Comparison of ENCODE assay signal across 8 mouse cellular contexts in genomic region chr8:79398251-79398981, GRCm38 (mm10). TPM values are rescaled to one million over a fixed set of nuclear protein-coding genes. Genes with fewer than 3 reads are reported as not detected.
DNase-seq lines count a peak whose midpoint lies in the region; ATAC-seq and TF ChIP-seq lines count a peak whose summit lies in the region.

No protein-coding gene starts in this region.

- no peaks in the 10 kb centered on the region for H3K27me3 ChIP-seq in kidney, embryonic 14.5 days (ENCODE audit: control insufficient read depth, insufficient read depth, low read length)
- no peaks in the 10 kb centered on the region for H3K27me3 ChIP-seq in forebrain, postnatal 0 days (ENCODE audit: insufficient read depth, low read length)
- H3K27me3 ChIP-seq in liver, embryonic 13.5 days, result peaks cover 42% of the 10 kb centered on the region

- DNase-seq in kidney, adult 9 months, result no peak
- peak; percentile 69 for DNase-seq in forebrain, postnatal 0 days
- DNase-seq in induced T-regulatory cell, adult 2 months (ENCODE audit: low read depth), result peak; percentile 53
- DNase-seq in liver, embryonic 13.5 days, result no peak
- DNase-seq in naive thymus-derived CD4-positive, alpha-beta T cell, adult 2 months (ENCODE audit: low read depth), result peak; percentile 65
- peak; percentile 40 to 42 for DNase-seq in thymus, postnatal 10 days (ENCODE audit: low spot score in 2 of 2)

- H3K36me3 ChIP-seq in kidney, embryonic 14.5 days (ENCODE audit: control insufficient read depth, insufficient read depth, low read length), result no peaks in the 10 kb centered on the region
- no peaks in the 10 kb centered on the region for H3K36me3 ChIP-seq in forebrain, postnatal 0 days (ENCODE audit: insufficient read depth)
- no peaks in the 10 kb centered on the region for H3K36me3 ChIP-seq in liver, embryonic 13.5 days

- peak overlapping the region; percentile 72 for H3K4me2 ChIP-seq in kidney, embryonic 14.5 days (replicated peaks; ENCODE audit: low read depth, low read length)
- peak overlapping the region; percentile 61 for H3K4me2 ChIP-seq in forebrain, postnatal 0 days (ENCODE audit: low read depth)
- H3K4me2 ChIP-seq in liver, embryonic 13.5 days, result peak overlapping the region; percentile 64

- peaks cover 15% of the 10 kb centered on the region; the same call in 1 of the 2 replicates for H3K4me1 ChIP-seq in kidney, embryonic 14.5 days (ENCODE audit: control insufficient read depth, insufficient read depth, low read length)
- peaks cover 4% of the 10 kb centered on the region; the same call in 1 of the 2 replicates for H3K4me1 ChIP-seq in bone marrow macrophage, adult 2 months (ENCODE audit: control insufficient read depth, insufficient read depth, low read length)
- H3K4me1 ChIP-seq in forebrain, postnatal 0 days (ENCODE audit: insufficient read depth), result peaks cover 21% of the 10 kb centered on the region
- peaks cover 16% of the 10 kb centered on the region for H3K4me1 ChIP-seq in liver, embryonic 13.5 days (replicated peaks)

- peak overlapping the region; percentile 92 for H3K27ac ChIP-seq in kidney, embryonic 14.5 days (ENCODE audit: low read depth, low read length)
- H3K27ac ChIP-seq in bone marrow macrophage, adult 2 months (ENCODE audit: insufficient read depth, low read depth, low read length), result peak overlapping the region; percentile 39
- peak overlapping the region; percentile 98 for H3K27ac ChIP-seq in forebrain, postnatal 0 days (ENCODE audit: low read depth, low read length)
- H3K27ac ChIP-seq in liver, embryonic 13.5 days, result peak overlapping the region; percentile 76

- TF ChIP-seq CTCF in bone marrow macrophage, adult 2 months (IDR thresholded peaks at IDR 0.05; ENCODE audit: low read depth, low read length), result no peak
- TF ChIP-seq CTCF in forebrain, postnatal 0 days (IDR thresholded peaks at IDR 0.05; ENCODE audit: low read depth), result no peak

- H3K9ac ChIP-seq in kidney, embryonic 14.5 days (ENCODE audit: low read depth, low read length), result peak overlapping the region; percentile 88
- H3K9ac ChIP-seq in forebrain, postnatal 0 days, result peak overlapping the region; percentile 96
- H3K9ac ChIP-seq in liver, embryonic 13.5 days, result peak overlapping the region; percentile 75

- H3K9me3 ChIP-seq in kidney, embryonic 14.5 days (ENCODE audit: control insufficient read depth, low read length), result no peaks in the 10 kb centered on the region
- H3K9me3 ChIP-seq in forebrain, postnatal 0 days (ENCODE audit: low read length), result no peaks in the 10 kb centered on the region
- H3K9me3 ChIP-seq in liver, embryonic 13.5 days (replicated peaks), result no peaks in the 10 kb centered on the region

- under 1% methylated on average over 46 of the region's 68 CpGs for WGBS in kidney, embryonic 14.5 days
- under 1% methylated on average over 58 of the region's 68 CpGs for WGBS in forebrain, postnatal 0 days
- under 1% methylated on average over 54 of the region's 68 CpGs for WGBS in liver, embryonic 13.5 days (ENCODE audit: insufficient replicate concordance)

- H3K4me3 ChIP-seq in kidney, embryonic 14.5 days (ENCODE audit: low read length), result peak overlapping the region; percentile 72
- H3K4me3 ChIP-seq in bone marrow macrophage, adult 2 months (ENCODE audit: insufficient read depth, low read length), result peak overlapping the region; percentile 80
- H3K4me3 ChIP-seq in forebrain, postnatal 0 days (ENCODE audit: low read depth, low read length), result peak overlapping the region; percentile 89
- H3K4me3 ChIP-seq in liver, embryonic 13.5 days (replicated peaks), result peak overlapping the region; percentile 65

- ATAC-seq in kidney, embryonic 14.5 days (ENCODE audit: low FRiP score, low TSS enrichment), result peak; percentile 74
- peak; percentile 52 for ATAC-seq in forebrain, postnatal 0 days
- ATAC-seq in liver, embryonic 13.5 days (ENCODE audit: low read depth), result no peak

- TF ChIP-seq POLR2A in bone marrow macrophage, adult 2 months (IDR thresholded peaks at IDR 0.05; ENCODE audit: borderline replicate concordance, low read depth, low read length), result no peak

RNA-seq across cellular contexts. Expression of gene Smad1, which starts 0.9 kb away (rescaled TPM):
- polyA plus RNA-seq in kidney, embryonic 14.5 days (2014; fragmentation: Nextera tagmentation; extraction: Ambion mirVana), result 34.5 and 50.3 TPM in 2 replicates
- polyA plus RNA-seq in bone marrow macrophage, adult 2 months (2012; ENCODE audit: insufficient read depth, insufficient read length, missing spikeins), result 25.5 and 26.0 TPM in 2 replicates
- total RNA-seq in forebrain, postnatal 0 days (2014; rRNA removed), result 62.6 and 80.1 TPM in 2 replicates
- polyA plus RNA-seq in forebrain, postnatal 0 days (2015; fragmentation: Nextera tagmentation; extraction: Ambion mirVana), result 49.7 and 57.1 TPM in 2 replicates
- polyA plus RNA-seq in liver, embryonic 13.5 days (2015; fragmentation: Nextera tagmentation; extraction: Ambion mirVana), result 5.3 and 6.2 TPM in 2 replicates

Comparison
In these comparisons a context has a peak if more than half of its experiments do, and no peak if none do; other contexts are left out.
1. H3K27ac ChIP-seq: peak in every context shown above with its lines; median percentile 98 in forebrain, postnatal 0 days; 92 in kidney, embryonic 14.5 days; 76 in liver, embryonic 13.5 days; 39 in bone marrow macrophage, adult 2 months.
2. DNase-seq: peak in forebrain, postnatal 0 days (single experiment), induced T-regulatory cell, adult 2 months (single experiment), naive thymus-derived CD4-positive, alpha-beta T cell, adult 2 months (single experiment) and thymus, postnatal 10 days (2 of 2); none in kidney, adult 9 months (single experiment) and liver, embryonic 13.5 days (single experiment).
3. Peak in every context shown above with its lines, with median percentiles within 50 percentile points of each other: H3K4me2 ChIP-seq, H3K4me3 ChIP-seq and H3K9ac ChIP-seq.